Mouse (Mus musculus): ENCODE results near the gene Adap2. TPM values are rescaled to one million over a fixed set of nuclear protein-coding genes. Genes with fewer than 3 reads are reported as not detected.

Adap2 gene
- total and polyA plus RNA-seq, 3 experiments: 5.5 to 11.0 (median 10.5) TPM

DNA sequence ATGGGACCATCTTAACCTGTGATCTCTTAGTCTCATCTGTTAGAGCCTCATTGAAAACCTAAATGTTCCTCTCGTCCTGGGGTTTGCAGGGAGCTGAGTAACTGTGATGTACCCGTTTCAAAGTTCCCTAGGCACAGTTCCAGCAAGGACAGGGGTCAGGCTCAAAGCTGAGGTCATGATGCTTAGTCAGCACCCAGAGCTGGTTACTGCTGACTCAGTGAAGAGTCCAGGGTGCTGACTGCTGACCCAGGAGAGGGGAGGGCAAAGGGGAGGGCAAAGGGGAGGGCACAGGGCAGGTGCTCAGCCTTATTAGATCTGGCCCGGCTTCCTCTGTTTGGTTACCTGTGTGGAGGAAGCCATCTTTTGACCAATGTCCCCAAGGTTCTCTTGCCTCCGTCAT lies 18.0 kb downstream of the Adap2 start:
- DNase-seq: peak in 1 of 2 experiments; percentile 39
- no peaks in the 10 kb centered on the region for H3K27me3 ChIP-seq (ENCODE audit: control insufficient read depth, insufficient read depth, low read length)
- TF ChIP-seq EP300 (IDR thresholded peaks at IDR 0.05; ENCODE audit: insufficient read depth, low read depth, low read length) (no peak), CTCF (IDR thresholded peaks at IDR 0.05) (no peak), POLR2A (IDR thresholded peaks at IDR 0.05; ENCODE audit: insufficient read depth, low read depth, low read length) (no peak)
- H3K36me3 ChIP-seq (ENCODE audit: control insufficient read depth, insufficient read depth, low read length): no peaks in the 10 kb centered on the region
- intact Hi-C loops (cut with DNase I): no loop called here
- no peak overlapping the region for H3K4me3 ChIP-seq
- H3K79me2 ChIP-seq (replicated peaks; ENCODE audit: control insufficient read depth, insufficient read depth, low read length): no peaks in the 10 kb centered on the region
- no peak overlapping the region for H3K27ac ChIP-seq
- WGBS: 68% methylated on average over 4 of the region's 4 CpGs
- peaks cover 7% of the 10 kb centered on the region for H3K4me1 ChIP-seq (ENCODE audit: control insufficient read depth, insufficient read depth, low read length)
- H3K9ac ChIP-seq (ENCODE audit: low read depth, low read length): no peak overlapping the region

DNA sequence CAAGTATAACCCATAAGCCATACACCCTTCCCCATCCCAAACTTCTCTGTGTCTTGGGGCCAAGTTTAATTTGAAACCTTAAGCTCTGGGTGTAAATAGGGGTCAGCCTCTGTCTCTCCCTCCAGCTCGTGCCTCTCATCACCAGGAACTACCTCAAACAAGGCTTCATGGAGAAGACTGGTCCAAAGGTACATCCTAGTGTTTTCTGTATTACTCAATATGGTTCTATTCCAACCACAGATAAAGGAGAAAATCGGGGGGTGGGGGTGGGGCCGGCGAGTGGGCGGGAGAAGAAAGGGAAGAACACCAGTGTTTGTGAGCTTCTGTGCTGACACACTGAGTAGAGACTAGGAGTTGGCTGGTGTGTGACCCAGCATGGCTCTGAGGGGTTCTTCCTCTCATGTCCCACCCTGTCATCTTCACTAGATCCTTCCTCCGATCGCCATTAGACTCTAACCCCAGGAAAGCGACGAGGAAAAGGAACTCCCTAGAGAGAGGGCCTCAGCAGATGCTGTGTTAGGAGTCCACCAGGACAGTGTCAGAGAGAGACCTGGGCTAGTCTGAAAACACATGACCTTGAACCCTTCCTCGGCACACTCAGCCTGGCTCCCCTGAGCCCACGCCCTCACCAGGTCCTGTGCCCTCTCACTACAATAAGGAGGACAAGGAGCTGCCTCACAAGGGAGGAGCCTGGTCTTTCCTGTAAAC lies 20.2 kb downstream of the Adap2 start:
- intact Hi-C loops (cut with DNase I): no loop called here
- H3K4me3 ChIP-seq: no peak overlapping the region
- DNase-seq: no peak
- no peaks in the 10 kb centered on the region for H3K36me3 ChIP-seq (ENCODE audit: control insufficient read depth, insufficient read depth, low read length)
- TF ChIP-seq POLR2A (IDR thresholded peaks at IDR 0.05; ENCODE audit: insufficient read depth, low read depth, low read length) (no peak), EP300 (IDR thresholded peaks at IDR 0.05; ENCODE audit: insufficient read depth, low read depth, low read length) (no peak), CTCF (IDR thresholded peaks at IDR 0.05) (no peak)
- WGBS: 72% methylated on average over 11 of the region's 11 CpGs
- H3K4me1 ChIP-seq (ENCODE audit: control insufficient read depth, insufficient read depth, low read length): peaks cover 7% of the 10 kb centered on the region
- no peak overlapping the region for H3K9ac ChIP-seq (ENCODE audit: low read depth, low read length)
- H3K79me2 ChIP-seq (replicated peaks; ENCODE audit: control insufficient read depth, insufficient read depth, low read length): no peaks in the 10 kb centered on the region
- H3K27me3 ChIP-seq (ENCODE audit: control insufficient read depth, insufficient read depth, low read length): no peaks in the 10 kb centered on the region
- H3K27ac ChIP-seq: no peak overlapping the region; the same call in 1 of the 2 replicates

DNA sequence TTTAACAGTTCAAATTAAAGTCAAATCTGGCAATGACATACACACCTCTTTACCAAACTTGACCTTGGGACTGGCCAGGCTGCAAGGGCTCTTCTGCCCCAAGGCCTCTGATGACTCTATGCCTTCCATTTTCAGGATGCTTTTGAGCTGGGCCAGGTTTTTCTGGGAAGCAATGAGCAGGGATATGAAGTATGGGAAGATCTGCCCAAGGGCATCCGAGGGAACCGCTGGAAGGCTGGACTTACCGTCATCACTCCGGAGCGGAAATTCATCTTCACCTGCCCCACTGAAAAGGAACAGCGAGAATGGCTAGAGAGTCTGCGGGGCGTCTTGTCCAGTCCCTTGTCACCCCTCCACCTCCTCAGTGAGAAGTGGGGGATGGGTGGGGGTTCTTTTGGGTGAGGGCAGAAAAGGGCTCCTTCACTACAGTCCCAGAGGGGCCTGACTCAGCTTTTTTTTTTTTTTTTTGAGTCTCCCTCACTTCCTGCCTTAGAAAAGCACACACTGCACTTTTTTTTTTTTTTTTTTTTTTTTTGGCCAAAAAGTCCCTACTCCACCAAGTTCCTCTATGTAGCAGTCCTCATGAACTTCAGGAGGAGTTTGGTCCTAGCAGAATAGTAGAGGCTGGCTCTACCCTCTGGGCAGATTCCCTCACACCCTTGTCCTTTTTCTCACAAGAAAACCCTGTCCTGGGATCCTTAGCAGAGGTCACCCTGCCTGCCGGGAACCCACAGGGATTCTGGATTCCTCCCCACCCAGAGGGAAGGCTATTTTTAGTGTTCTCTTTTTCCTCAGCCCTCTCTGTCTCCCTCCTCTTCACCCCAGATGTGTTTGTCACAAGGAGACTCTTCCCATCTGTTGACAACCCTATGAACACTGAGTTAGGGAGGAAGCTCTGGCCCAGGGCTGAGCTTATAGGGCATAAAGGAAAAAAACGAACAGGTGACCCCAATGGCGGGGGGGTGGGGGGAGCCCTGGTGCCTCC lies 23.3 kb downstream of the Adap2 start:
- intact Hi-C loops (cut with DNase I): no loop called here
- DNase-seq: peak in 1 of 2 experiments; percentile 48
- H3K9ac ChIP-seq (ENCODE audit: low read depth, low read length): no peak overlapping the region
- no peak overlapping the region for H3K4me3 ChIP-seq
- 62% methylated on average over 11 of the region's 11 CpGs for WGBS
- H3K27ac ChIP-seq: peak overlapping the region; percentile 61
- H3K27me3 ChIP-seq (ENCODE audit: control insufficient read depth, insufficient read depth, low read length): no peaks in the 10 kb centered on the region
- TF ChIP-seq CTCF (IDR thresholded peaks at IDR 0.05) (no peak), POLR2A (IDR thresholded peaks at IDR 0.05; ENCODE audit: insufficient read depth, low read depth, low read length) (no peak)
- no peaks in the 10 kb centered on the region for H3K79me2 ChIP-seq (replicated peaks; ENCODE audit: control insufficient read depth, insufficient read depth, low read length)
- H3K4me1 ChIP-seq (ENCODE audit: control insufficient read depth, insufficient read depth, low read length): no peaks in the 10 kb centered on the region; the same call in 1 of the 2 replicates
- H3K36me3 ChIP-seq (ENCODE audit: control insufficient read depth, insufficient read depth, low read length): no peaks in the 10 kb centered on the region

DNA sequence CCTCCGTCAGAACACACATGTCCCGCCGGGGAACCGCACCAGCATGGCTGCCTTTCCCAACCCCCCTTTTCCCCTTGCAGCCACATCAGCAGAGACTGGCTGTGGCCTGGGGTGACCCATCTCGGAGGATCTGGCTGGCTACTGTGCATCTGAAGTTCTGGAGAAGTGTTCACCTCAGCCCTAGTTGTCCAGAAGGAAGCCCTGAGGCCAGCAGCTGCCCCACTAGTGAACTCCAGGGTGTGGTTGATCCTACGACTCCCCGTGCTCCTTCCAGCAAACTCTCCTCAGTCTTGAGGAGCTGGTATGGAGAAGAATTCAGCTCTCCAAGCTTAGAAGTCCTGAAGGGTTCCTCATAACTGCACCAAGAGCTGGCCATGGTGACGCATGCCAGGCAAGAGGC lies 24.4 kb downstream of the Adap2 start:
- intact Hi-C loops (cut with DNase I): no loop called here
- H3K27ac ChIP-seq: peak overlapping the region; percentile 61
- H3K79me2 ChIP-seq (replicated peaks; ENCODE audit: control insufficient read depth, insufficient read depth, low read length): no peaks in the 10 kb centered on the region
- no peaks in the 10 kb centered on the region for H3K27me3 ChIP-seq (ENCODE audit: control insufficient read depth, insufficient read depth, low read length)
- H3K4me3 ChIP-seq: no peak overlapping the region
- no peak for TF ChIP-seq EP300 (IDR thresholded peaks at IDR 0.05; ENCODE audit: insufficient read depth, low read depth, low read length)
- TF ChIP-seq POLR2A (IDR thresholded peaks at IDR 0.05; ENCODE audit: insufficient read depth, low read depth, low read length): no peak
- TF ChIP-seq CTCF (IDR thresholded peaks at IDR 0.05): no peak
- no peaks in the 10 kb centered on the region for H3K36me3 ChIP-seq (ENCODE audit: control insufficient read depth, insufficient read depth, low read length)
- no peaks in the 10 kb centered on the region; the same call in none of the 2 replicates for H3K4me1 ChIP-seq (ENCODE audit: control insufficient read depth, insufficient read depth, low read length)
- no peak for DNase-seq
- WGBS: 73% methylated on average over 8 of the region's 8 CpGs
- H3K9ac ChIP-seq (ENCODE audit: low read depth, low read length): no peak overlapping the region

DNA sequence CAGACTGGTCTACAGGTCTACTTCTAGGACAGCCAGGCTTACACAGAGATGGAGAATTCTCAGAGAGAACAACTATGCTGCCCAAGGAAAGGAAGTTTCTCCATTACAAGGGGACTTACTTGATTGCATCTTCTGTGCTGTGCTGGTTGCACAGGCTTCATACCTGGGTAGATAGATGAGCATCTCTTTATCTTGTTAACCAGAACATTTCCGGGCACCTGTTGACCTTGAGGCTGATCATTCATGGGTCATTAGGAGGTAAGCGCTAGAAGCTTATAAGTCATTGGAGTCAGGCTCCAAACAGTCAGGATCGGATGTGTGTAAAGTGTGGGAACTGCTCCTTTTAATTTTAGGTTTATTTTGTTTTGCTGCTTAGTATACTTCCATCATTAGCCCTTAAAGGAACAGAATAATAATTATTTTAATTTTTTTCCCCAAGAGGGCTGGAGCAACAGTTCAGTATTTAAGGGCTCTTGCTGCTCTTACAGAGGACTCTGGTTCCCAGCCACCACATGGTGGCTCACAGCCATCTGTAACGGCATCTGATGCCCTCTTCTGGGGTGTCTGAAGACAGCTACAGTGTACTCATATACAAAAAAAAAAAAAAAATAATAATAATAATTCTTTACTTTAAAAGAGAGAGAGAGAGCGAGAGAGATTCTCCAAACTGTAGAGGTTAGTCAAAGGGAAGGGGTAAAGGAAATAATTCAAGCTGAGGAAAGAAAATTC lies 27.3 kb downstream of the Adap2 start:
- Histone ChIP-seq H3K27ac (no peak overlapping the region), H3K9ac (ENCODE audit: low read depth, low read length) (no peak overlapping the region), H3K27me3 (ENCODE audit: control insufficient read depth, insufficient read depth, low read length) (no peaks in the 10 kb centered on the region), H3K4me1 (ENCODE audit: control insufficient read depth, insufficient read depth, low read length) (no peaks in the 10 kb centered on the region; the same call in none of the 2 replicates), H3K36me3 (ENCODE audit: control insufficient read depth, insufficient read depth, low read length) (peaks cover 3% of the 10 kb centered on the region; the same call in 1 of the 2 replicates), H3K79me2 (replicated peaks; ENCODE audit: control insufficient read depth, insufficient read depth, low read length) (no peaks in the 10 kb centered on the region), H3K4me3 (no peak overlapping the region)
- TF ChIP-seq POLR2A (IDR thresholded peaks at IDR 0.05; ENCODE audit: insufficient read depth, low read depth, low read length) (0 out of 2 replicates have a peak, but pooled peaks have one; percentile 25), CTCF (IDR thresholded peaks at IDR 0.05) (peak; percentile 22; the same call in 1 of the 2 replicates), EP300 (IDR thresholded peaks at IDR 0.05; ENCODE audit: insufficient read depth, low read depth, low read length) (no peak)
- 70% methylated on average over 5 of the region's 5 CpGs for WGBS
- DNase-seq: no peak
- intact Hi-C loops (cut with DNase I): loop anchor here (5.0 kb wide), 1 partner anchor 94 kb away; the partner anchor contains the start of gene Atad5

All from heart, adult 2 months (tissue).